Comparison of ENCODE assay signal across 26 mouse cellular contexts in the genomic region with DNA sequence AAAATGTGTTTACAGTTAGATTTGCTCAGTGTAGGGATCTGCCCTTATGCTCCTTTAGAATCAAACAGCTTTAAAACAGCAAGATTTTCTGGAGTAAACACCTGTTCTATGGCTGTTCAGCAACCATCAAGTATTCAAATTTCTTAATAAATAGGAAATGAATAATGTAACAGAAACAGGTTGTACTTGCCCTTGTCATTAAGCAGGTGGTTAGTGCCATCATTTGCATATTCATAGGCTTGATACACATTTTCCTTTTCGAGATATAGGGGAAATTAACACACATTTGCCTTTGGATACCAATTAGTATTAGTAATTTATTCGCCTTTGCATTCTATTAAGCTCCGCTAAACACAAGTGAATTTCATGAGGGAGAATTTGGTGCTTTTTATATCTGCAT.
"Had no signal": no experiment of that assay in that cellular context is flagged by ENCODE, and none has a peak within 500 bp of the region (broad histone marks: within the 10 kb centered on the region; RNA-seq: fewer than 3 reads in every experiment).

No protein-coding gene starts in this region.

- H3K4me3 ChIP-seq: heart, embryonic 10.5 days; heart, embryonic 12.5 days; hindbrain, embryonic 10.5 days; hindbrain, embryonic 12.5 days; intestine, embryonic 15.5 days; layer of hippocampus, adult 2 months; limb, embryonic 13.5 days; limb, embryonic 15.5 days; liver, embryonic 12.5 days had no signal

- ATAC-seq: hindbrain, embryonic 16.5 days; inflammation-experienced regulatory T-cells, adult 6 months; intestine, embryonic 15.5 days; intestine, postnatal 0 days; liver, embryonic 12.5 days had no signal

- H3K9ac ChIP-seq: heart, embryonic 12.5 days; hindbrain, embryonic 12.5 days; hindbrain, embryonic 14.5 days; intestine, embryonic 15.5 days; limb, embryonic 13.5 days; limb, embryonic 15.5 days; liver, embryonic 12.5 days; liver, embryonic 14.5 days had no signal

- H3K27ac ChIP-seq: heart, embryonic 10.5 days; hindbrain, embryonic 10.5 days; hindbrain, embryonic 12.5 days; hindbrain, embryonic 14.5 days; intestine, embryonic 15.5 days; layer of hippocampus, adult 2 months; limb, embryonic 13.5 days; limb, embryonic 15.5 days; liver, embryonic 12.5 days; liver, embryonic 14.5 days had no signal

- H3K4me1 ChIP-seq: heart, embryonic 10.5 days; heart, embryonic 12.5 days; hindbrain, embryonic 10.5 days; hindbrain, embryonic 12.5 days; intestine, embryonic 15.5 days; limb, embryonic 13.5 days; limb, embryonic 15.5 days; liver, embryonic 12.5 days had no signal

- H3K4me2 ChIP-seq: heart, embryonic 12.5 days; hindbrain, embryonic 12.5 days; hindbrain, embryonic 14.5 days; intestine, embryonic 15.5 days; limb, embryonic 13.5 days; limb, embryonic 15.5 days; liver, embryonic 12.5 days had no signal

- H3K9me3 ChIP-seq: heart, embryonic 10.5 days; heart, embryonic 12.5 days; hindbrain, embryonic 10.5 days; hindbrain, embryonic 12.5 days; intestine, embryonic 15.5 days; limb, embryonic 13.5 days; limb, embryonic 15.5 days; liver, embryonic 12.5 days had no signal

- H3K27me3 ChIP-seq: heart, embryonic 12.5 days; hindbrain, embryonic 12.5 days; intestine, embryonic 15.5 days; limb, embryonic 13.5 days; limb, embryonic 15.5 days; liver, embryonic 12.5 days had no signal

- DNase-seq: gastrocnemius, postnatal 10 days; gastrocnemius, postnatal 25 days; heart, adult 18-20 months; heart, postnatal 10 days; heart, postnatal 4 days; kidney, adult 18-20 months; kidney, adult 8-10 months; kidney, postnatal 10 days; kidney, postnatal 25 days; kidney, postnatal 4 days; left cerebral cortex, postnatal 4 days; lung, adult 18-20 months had no signal

- H3K36me3 ChIP-seq: heart, embryonic 10.5 days; heart, embryonic 12.5 days; hindbrain, embryonic 10.5 days; hindbrain, embryonic 12.5 days; intestine, embryonic 15.5 days; limb, embryonic 13.5 days; limb, embryonic 15.5 days; liver, embryonic 12.5 days had no signal
